Mouse (Mus musculus) gastrocnemius, postnatal 14 days (tissue): ENCODE results near the gene Gm29609. TPM values are rescaled to one million over a fixed set of nuclear protein-coding genes. Genes with fewer than 3 reads are reported as not detected.

Experiments
- DNase-seq: peaks from one replicate; pipeline ENCODE4 v3.0.0; 2021; ENCODE audit warnings: mixed read lengths
- intact Hi-C: fragments of 180-260 bp; cut with DNase I; formaldehyde crosslinking; loops from one replicate; pipeline ENCODE4 v1.15.1; 2025; ENCODE audit warnings: low total_unique reads
- total RNA-seq, 2 experiments: library from RNA; stranded (reverse); gene quantifications; 2 replicates each; pipeline ENCODE4 v1.2.3; 2021

The Gm29609 gene
- total RNA-seq, 2 experiments from 2014 or later = 0.25 to 0.60 TPM

GRCm38 (mm10) chr5:31199321-31199892 is 19.7 kb upstream of the Gm29609 start:
- no peak for DNase-seq
- intact Hi-C loops = no loop called here

GRCm38 (mm10) chr5:31198616-31199320 is 19.1 kb upstream of the Gm29609 start:
- DNase-seq = no peak
- intact Hi-C loops = no loop called here

- intact Hi-C loops = no loop called here
- no peak for DNase-seq
These were observed 18.5 kb upstream of the Gm29609 start for GRCm38 (mm10) chr5:31198170-31198569.

- intact Hi-C loops = no loop called here
- DNase-seq = no peak
These were observed 17.4 kb upstream of the Gm29609 start for GRCm38 (mm10) chr5:31197072-31197471.

GRCm38 (mm10) chr5:31196207-31196606 is 16.5 kb upstream of the Gm29609 start:
- intact Hi-C loops = no loop called here
- no peak for DNase-seq

- intact Hi-C loops = no loop called here
- no peak for DNase-seq
These were observed 16.0 kb upstream of the Gm29609 start for GRCm38 (mm10) chr5:31195671-31196070.

GRCm38 (mm10) chr5:31194486-31195485 is 15.1 kb upstream of the Gm29609 start:
- DNase-seq = no peak
- intact Hi-C loops = no loop called here

- DNase-seq = no peak
- intact Hi-C loops = no loop called here
These were observed 14.0 kb upstream of the Gm29609 start for GRCm38 (mm10) chr5:31193631-31194281.

- DNase-seq = peak; percentile 99
- intact Hi-C loops = no loop called here
These were observed 13.4 kb upstream of the Gm29609 start, which contains the start of the genes Snx17 and Eif2b4 for GRCm38 (mm10) chr5:31192939-31193630. TSS of gene Snx17 (plus strand) at chr5:31193227. TSS of gene Eif2b4 (minus strand) at chr5:31193430.

GRCm38 (mm10) chr5:31192045-31192938 is 12.6 kb upstream of the Gm29609 start:
- intact Hi-C loops = no loop called here
- peak; percentile 74 for DNase-seq

GRCm38 (mm10) chr5:31190201-31190600 is 10.5 kb upstream of the Gm29609 start:
- no peak for DNase-seq
- intact Hi-C loops = no loop called here

- DNase-seq = no peak
- intact Hi-C loops = no loop called here
These were observed 8.6 kb upstream of the Gm29609 start for GRCm38 (mm10) chr5:31188223-31188840.

GRCm38 (mm10) chr5:31183678-31184077 is 4.0 kb upstream of the Gm29609 start:
- no peak for DNase-seq
- intact Hi-C loops = no loop called here

GRCm38 (mm10) chr5:31181183-31181770 is 1.6 kb upstream of the Gm29609 start:
- intact Hi-C loops = no loop called here
- no peak for DNase-seq

- no peak for DNase-seq
- intact Hi-C loops = no loop called here
These were observed 378 bp downstream of the Gm29609 start for GRCm38 (mm10) chr5:31179301-31179765.

GRCm38 (mm10) chr5:31168630-31169029 is 11.1 kb downstream of the Gm29609 start:
- DNase-seq = no peak
- intact Hi-C loops = no loop called here

GRCm38 (mm10) chr5:31164878-31165277 is 14.8 kb downstream of the Gm29609 start:
- intact Hi-C loops = no loop called here
- no peak for DNase-seq
